7 mouse cellular contexts compared by ENCODE assay signal in genomic region chr17:66519554-66520553, GRCm38 (mm10). TPM values are rescaled to one million over a fixed set of nuclear protein-coding genes. Genes with fewer than 3 reads are reported as not detected.
DNase-seq lines count a peak whose midpoint lies in the region; ATAC-seq lines count a peak whose summit lies in the region.

Rab12 (minus strand) TSS chr17:66519729.

- peak within 1 kb of the TSS; percentile 80 for H3K4me2 ChIP-seq in embryonic facial prominence, embryonic 11.5 days (ENCODE audit: low read depth, low read length)
- peak within 1 kb of the TSS; percentile 78 for H3K4me2 ChIP-seq in limb, embryonic 11.5 days (ENCODE audit: low read depth, severe bottlenecking)
- H3K4me2 ChIP-seq in midbrain, embryonic 14.5 days (ENCODE audit: low read length), result peak within 1 kb of the TSS; percentile 65

- 0 out of 2 replicates have a peak within 1 kb of the TSS, but pooled peaks have one; percentile 28 for H3K27ac ChIP-seq in embryonic facial prominence, embryonic 11.5 days (replicated peaks; ENCODE audit: low read depth, low read length)
- H3K27ac ChIP-seq in limb, embryonic 11.5 days (replicated peaks; ENCODE audit: low read depth, low read length), result 0 out of 2 replicates have a peak within 1 kb of the TSS, but pooled peaks have one; percentile 21
- H3K27ac ChIP-seq in midbrain, embryonic 14.5 days (replicated peaks; ENCODE audit: low read depth, low read length), result peak within 1 kb of the TSS; percentile 63

- peak within 1 kb of the TSS; percentile 96 for H3K9ac ChIP-seq in embryonic facial prominence, embryonic 11.5 days (replicated peaks; ENCODE audit: low read length)
- H3K9ac ChIP-seq in limb, embryonic 11.5 days (ENCODE audit: low read length), result peak within 1 kb of the TSS; percentile 95
- H3K9ac ChIP-seq in midbrain, embryonic 14.5 days (replicated peaks; ENCODE audit: low read length), result peak within 1 kb of the TSS; percentile 98

- 11% methylated on average over 49 of the region's 71 CpGs for WGBS in embryonic facial prominence, embryonic 11.5 days
- WGBS in limb, embryonic 11.5 days, result 9% methylated on average over 64 of the region's 71 CpGs
- WGBS in midbrain, embryonic 14.5 days, result 9% methylated on average over 71 of the region's 71 CpGs

- H3K4me3 ChIP-seq in embryonic facial prominence, embryonic 11.5 days (ENCODE audit: low read depth, low read length), result peak within 1 kb of the TSS; percentile 98
- peak within 1 kb of the TSS; percentile 99 for H3K4me3 ChIP-seq in limb, embryonic 11.5 days (ENCODE audit: low read depth, low read length)
- H3K4me3 ChIP-seq in midbrain, embryonic 14.5 days (replicated peaks; ENCODE audit: low read depth, low read length), result peak within 1 kb of the TSS; percentile 95

- no peaks in the 10 kb centered on the region for H3K4me1 ChIP-seq in embryonic facial prominence, embryonic 11.5 days (ENCODE audit: control insufficient read depth, insufficient read depth, low read length)
- H3K4me1 ChIP-seq in limb, embryonic 11.5 days (ENCODE audit: control insufficient read depth, insufficient read depth, low read length), result no peaks in the 10 kb centered on the region
- peaks cover 15% of the 10 kb centered on the region for H3K4me1 ChIP-seq in midbrain, embryonic 14.5 days (ENCODE audit: control insufficient read depth, insufficient read depth, low read length)

- no peaks in the 10 kb centered on the region for H3K27me3 ChIP-seq in embryonic facial prominence, embryonic 11.5 days (ENCODE audit: control insufficient read depth, insufficient read depth, low read length)
- H3K27me3 ChIP-seq in limb, embryonic 11.5 days (ENCODE audit: control insufficient read depth, insufficient read depth, low read length), result no peaks in the 10 kb centered on the region
- no peaks in the 10 kb centered on the region for H3K27me3 ChIP-seq in midbrain, embryonic 14.5 days (ENCODE audit: control insufficient read depth, insufficient read depth, low read length)

- H3K9me3 ChIP-seq in embryonic facial prominence, embryonic 11.5 days (replicated peaks; ENCODE audit: control insufficient read depth, low read length), result no peaks in the 10 kb centered on the region
- H3K9me3 ChIP-seq in limb, embryonic 11.5 days (ENCODE audit: control insufficient read depth, low read length), result no peaks in the 10 kb centered on the region
- no peaks in the 10 kb centered on the region for H3K9me3 ChIP-seq in midbrain, embryonic 14.5 days (ENCODE audit: control insufficient read depth, low read length)

- peak; percentile 92 for ATAC-seq in embryonic facial prominence, embryonic 11.5 days (replicated peaks; ENCODE audit: insufficient number of reproducible peaks, low FRiP score, low TSS enrichment, low read depth)
- ATAC-seq in limb, embryonic 11.5 days (ENCODE audit: insufficient number of reproducible peaks, low FRiP score, low TSS enrichment, low read depth), result peak; percentile 91
- peak; percentile 96 for ATAC-seq in midbrain, embryonic 14.5 days (ENCODE audit: low FRiP score, low TSS enrichment)

- peak; percentile 95 for DNase-seq in adrenal gland, postnatal 14 days
- peak; percentile 90 for DNase-seq in embryonic facial prominence, embryonic 11.5 days (ENCODE audit: low spot score)
- DNase-seq in heart, adult 11 months, result peak; percentile 98
- peak; percentile 85 for DNase-seq in kidney, adult 18-20 months
- DNase-seq in limb, embryonic 11.5 days (ENCODE audit: low spot score), result peak; percentile 92
- peak; percentile 94 for DNase-seq in midbrain, embryonic 14.5 days
- peak; percentile 76 to 89 for DNase-seq in spleen, adult 18-20 months

- no peaks in the 10 kb centered on the region for H3K36me3 ChIP-seq in embryonic facial prominence, embryonic 11.5 days (replicated peaks; ENCODE audit: control insufficient read depth, insufficient read depth, low read depth, low read length)
- no peaks in the 10 kb centered on the region for H3K36me3 ChIP-seq in limb, embryonic 11.5 days (ENCODE audit: control insufficient read depth, insufficient read depth, low read length)
- H3K36me3 ChIP-seq in midbrain, embryonic 14.5 days (ENCODE audit: control insufficient read depth, insufficient read depth, low read length), result no peaks in the 10 kb centered on the region

RNA-seq across cellular contexts. Expression of gene Rab12, which starts in this region (rescaled TPM):
- total RNA-seq in adrenal gland, postnatal 14 days (2021), result 97.8 and 99.6 TPM in 2 replicates
- polyA plus RNA-seq in embryonic facial prominence, embryonic 11.5 days (2014; fragmentation: Nextera tagmentation; extraction: Ambion mirVana), result 41.1 and 41.9 TPM in 2 replicates
- 38.1 and 41.4 TPM in 2 replicates for polyA plus RNA-seq in limb, embryonic 11.5 days (2014; fragmentation: Nextera tagmentation; extraction: Ambion mirVana)
- polyA plus RNA-seq in midbrain, embryonic 14.5 days (2014; fragmentation: Nextera tagmentation; extraction: Ambion mirVana), result 83.8 and 91.0 TPM in 2 replicates

Comparison
In these comparisons a context has a peak if more than half of its experiments do, and no peak if none do; other contexts are left out.
1. Peak in every context shown above with its lines: DNase-seq, ATAC-seq, H3K4me3 ChIP-seq and H3K27ac ChIP-seq.